Mouse (Mus musculus) liver, postnatal 0 days (tissue): ENCODE measurements around the gene Gramd4. TPM values are rescaled to one million over a fixed set of nuclear protein-coding genes. Genes with fewer than 3 reads are reported as not detected.

ENCODE experiments used
- ATAC-seq: fragments of 200-750 bp; cut with Nextera tagmentation; 2 replicates; pipeline ENCODE4 v1.8.0; 2017; ENCODE audit warnings: mild to moderate bottlenecking, moderate library complexity
- DNase-seq: peaks from one replicate; pipeline ENCODE4 v3.0.0-alpha.2; 2016
- H3K27ac ChIP-seq: fragments of 300-500 bp; sonication (generic); 2 replicates; pipeline ENCODE4 v1.5.1; 2014; ENCODE audit warnings: antibody characterized with exemption, moderate library complexity, mild to moderate bottlenecking, low read depth
- H3K27me3 ChIP-seq: fragments of 300-500 bp; sonication (generic); 2 replicates; pipeline ENCODE4 v1.6.1; 2014; ENCODE audit warnings: low read length, control low read depth, mixed read lengths; ENCODE audit not compliant: insufficient read depth
- H3K36me3 ChIP-seq: fragments of 300-500 bp; sonication (generic); replicated peaks from 2 replicates; pipeline ENCODE4 v1.6.1; 2014; ENCODE audit warnings: mild to moderate bottlenecking, control low read depth, low read length, moderate library complexity, mixed read lengths; ENCODE audit not compliant: insufficient read depth
- H3K4me1 ChIP-seq: fragments of 300-500 bp; sonication (generic); 2 replicates; pipeline ENCODE4 v1.6.1; 2014; ENCODE audit warnings: antibody characterized with exemption, mild to moderate bottlenecking, control low read depth; ENCODE audit not compliant: insufficient read depth
- H3K4me2 ChIP-seq: fragments of 300-500 bp; sonication (generic); 2 replicates; pipeline ENCODE4 v1.6.1; 2014; ENCODE audit warnings: low read depth, mild to moderate bottlenecking, low read length, moderate library complexity, mixed read lengths
- H3K4me3 ChIP-seq: fragments of 300-500 bp; sonication (generic); 2 replicates; pipeline ENCODE4 v1.5.1; 2014; ENCODE audit warnings: low read depth, low read length
- H3K9ac ChIP-seq: fragments of 300-500 bp; sonication (generic); replicated peaks from 2 replicates; pipeline ENCODE4 v1.6.1; 2014; ENCODE audit warnings: mild to moderate bottlenecking, moderate library complexity
- H3K9me3 ChIP-seq: fragments of 300-500 bp; sonication (generic); 2 replicates; pipeline ENCODE4 v1.6.1; 2016; ENCODE audit warnings: mild to moderate bottlenecking, control low read depth, low read length, mixed read lengths
- CTCF ChIP-seq: sonication (generic); IDR thresholded peaks from 2 replicates; pipeline ENCODE4 v1.5.1; 2016; ENCODE audit warnings: antibody characterized with exemption, low read depth
- EP300 ChIP-seq: IDR thresholded peaks from 2 replicates; pipeline ENCODE4 v1.6.1; 2016; ENCODE audit warnings: antibody characterized with exemption, low read depth, mild to moderate bottlenecking
- WGBS: fragments of 180-500 bp; shearing (Covaris S2); extraction: QIAGEN DNeasy Blood & Tissue Kit; methylation state at CpG from one replicate; pipeline ENCODE4 v1.1.7; 2014; ENCODE audit not compliant: insufficient replicate concordance; 5-methylcytosine and 5-hydroxymethylcytosine counted together
- polyA plus RNA-seq: library from polyadenylated mRNA; unstranded; fragments of >200 nt; fragmentation: Nextera tagmentation; extraction: Ambion mirVana; gene quantifications from 2 replicates; pipeline ENCODE4 v1.2.1, GENCODE M21; 2015

The Gramd4 gene
- polyA plus RNA-seq, 1 experiment from 2014 or later, result 3.7 TPM

- peaks cover 19% of the 10 kb centered on the region for H3K4me1 ChIP-seq
- peak overlapping the region; percentile 55 for H3K4me2 ChIP-seq
- H3K9ac ChIP-seq, result peak overlapping the region; percentile 38; the same call in 1 of the 2 replicates
- DNase-seq (peak; percentile 51), ATAC-seq (peak; percentile 8; the same call in 1 of the 2 replicates)
- no peak for TF ChIP-seq CTCF
- peak; percentile 55; the same call in 1 of the 2 replicates for TF ChIP-seq EP300
- no peaks in the 10 kb centered on the region for H3K36me3 ChIP-seq
- no peaks in the 10 kb centered on the region for H3K9me3 ChIP-seq
- H3K27ac ChIP-seq, result peak overlapping the region; percentile 92
- H3K4me3 ChIP-seq, result 0 out of 2 replicates have a peak overlapping the region, but pooled peaks have one; percentile 6
- no peaks in the 10 kb centered on the region for H3K27me3 ChIP-seq
- 14% methylated on average over 11 of the region's 11 CpGs for WGBS
Measured at GRCm38 (mm10) chr15:86181941-86182439, 124.5 kb downstream of the Gramd4 start.

- Histone ChIP-seq H3K9ac (peak overlapping the region; percentile 38; the same call in 1 of the 2 replicates), H3K4me1 (peaks cover 18% of the 10 kb centered on the region), H3K9me3 (no peaks in the 10 kb centered on the region), H3K27ac (peak overlapping the region; percentile 92), H3K36me3 (no peaks in the 10 kb centered on the region), H3K4me2 (peak overlapping the region; percentile 55), H3K4me3 (0 out of 2 replicates have a peak overlapping the region, but pooled peaks have one; percentile 6), H3K27me3 (no peaks in the 10 kb centered on the region)
- DNase-seq, result peak; percentile 69
- WGBS, result 26% methylated on average over 13 of the region's 13 CpGs
- peak; percentile 58 for ATAC-seq
- TF ChIP-seq CTCF (no peak), EP300 (no peak)
Measured at GRCm38 (mm10) chr15:86182646-86183045, 125.2 kb downstream of the Gramd4 start.

DNA sequence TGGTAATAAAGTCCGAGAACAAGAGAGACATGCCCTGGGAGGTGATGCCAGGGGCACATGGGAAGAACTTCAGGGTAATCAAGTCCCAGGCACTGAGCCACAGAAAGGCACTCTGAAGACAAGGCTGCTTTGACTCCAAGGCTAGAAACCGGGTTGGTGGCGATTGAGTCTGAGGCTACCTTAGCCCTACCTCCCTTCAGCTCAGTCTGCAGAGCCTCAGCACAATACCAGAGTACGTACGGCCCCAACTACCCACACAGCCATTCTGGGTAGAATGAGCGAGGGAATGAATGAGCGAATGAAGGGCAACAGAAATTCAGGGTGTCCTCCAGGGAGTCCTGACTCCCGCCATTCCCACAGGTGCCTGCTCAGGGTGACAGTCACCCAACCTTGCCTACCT is 126.0 kb downstream of the Gramd4 start:
- Histone ChIP-seq H3K4me1 (peaks cover 23% of the 10 kb centered on the region), H3K4me2 (peak overlapping the region; percentile 75), H3K9ac (no peak overlapping the region; the same call in 1 of the 2 replicates), H3K9me3 (no peaks in the 10 kb centered on the region), H3K36me3 (no peaks in the 10 kb centered on the region), H3K27ac (peak overlapping the region; percentile 92), H3K4me3 (peak overlapping the region; percentile 83; the same call in 1 of the 2 replicates), H3K27me3 (no peaks in the 10 kb centered on the region)
- no peak for ATAC-seq
- TF ChIP-seq EP300, result no peak
- TF ChIP-seq CTCF, result no peak
- 73% methylated on average over 8 of the region's 8 CpGs for WGBS
- no peak for DNase-seq

- H3K27me3 ChIP-seq, result no peaks in the 10 kb centered on the region
- TF ChIP-seq CTCF, result no peak
- TF ChIP-seq EP300, result no peak
- no peaks in the 10 kb centered on the region for H3K36me3 ChIP-seq
- peak overlapping the region; percentile 92 for H3K27ac ChIP-seq
- H3K9me3 ChIP-seq, result no peaks in the 10 kb centered on the region
- 45% methylated on average over 5 of the region's 5 CpGs for WGBS
- ATAC-seq, result no peak
- H3K9ac ChIP-seq, result peak overlapping the region; percentile 90
- H3K4me3 ChIP-seq, result peak overlapping the region; percentile 83
- peak overlapping the region; percentile 75 for H3K4me2 ChIP-seq
- H3K4me1 ChIP-seq, result peaks cover 28% of the 10 kb centered on the region
- DNase-seq, result no peak
Measured at GRCm38 (mm10) chr15:86184071-86184470, 126.6 kb downstream of the Gramd4 start.

DNA sequence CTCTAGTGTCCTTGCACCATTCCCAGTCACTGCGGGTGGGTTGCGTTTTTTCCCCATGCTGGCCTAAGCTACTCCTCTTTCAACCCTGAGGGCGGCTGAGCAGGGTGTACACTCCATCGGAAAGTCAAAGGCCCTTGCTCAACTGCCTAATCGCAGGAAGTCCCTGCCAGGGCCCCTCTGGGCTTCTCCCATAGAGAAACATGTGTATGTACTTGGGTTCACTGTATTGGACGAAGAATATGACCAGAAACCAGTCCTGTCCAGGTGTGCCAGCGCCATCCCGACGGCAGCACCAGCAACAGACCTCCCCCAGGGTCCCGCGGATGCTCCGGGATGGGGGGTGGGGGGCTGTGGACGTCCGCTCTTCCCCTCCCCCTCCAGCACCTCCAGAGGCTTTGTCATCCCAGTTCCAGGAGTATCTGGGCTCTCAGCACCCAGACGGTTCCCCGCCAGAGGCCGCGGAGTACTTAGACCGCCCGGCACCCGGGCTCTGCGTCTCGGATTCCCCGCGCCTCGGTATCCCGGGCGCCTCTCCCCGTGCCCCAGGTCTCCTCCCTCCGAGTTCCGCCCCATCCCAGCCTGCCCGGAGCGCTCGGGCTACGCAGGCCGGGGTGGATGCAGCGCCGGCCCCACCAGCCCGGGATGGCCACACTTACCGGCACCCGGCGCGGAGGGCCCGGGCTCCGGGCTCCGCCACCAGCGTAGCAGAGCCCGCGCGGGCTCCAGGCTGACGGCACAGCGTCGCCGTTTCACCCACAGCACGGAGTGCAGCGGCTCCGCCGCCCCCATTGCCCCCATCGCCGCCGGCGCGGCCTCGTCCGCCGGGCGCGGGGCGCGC is 127.6 kb downstream of the Gramd4 start:
- ATAC-seq (peak; percentile 40), DNase-seq (peak; percentile 52)
- Histone ChIP-seq H3K27ac (peak overlapping the region; percentile 92), H3K9me3 (no peaks in the 10 kb centered on the region), H3K4me2 (peak overlapping the region; percentile 75), H3K9ac (peak overlapping the region; percentile 90), H3K4me3 (peak overlapping the region; percentile 83), H3K27me3 (no peaks in the 10 kb centered on the region), H3K36me3 (no peaks in the 10 kb centered on the region), H3K4me1 (peaks cover 35% of the 10 kb centered on the region)
- WGBS, result under 1% methylated on average over 69 of the region's 70 CpGs
- no peak for TF ChIP-seq EP300
- no peak for TF ChIP-seq CTCF
